Mouse (Mus musculus) G1E (cell line): ENCODE measurements around the gene Ccdc40.

Experiments
- CTCF ChIP-seq: IDR thresholded peaks from 2 replicates; pipeline ENCODE4 v1.5.1; 2012; ENCODE audit warnings: low read depth, low read length, inconsistent platforms, mixed read lengths
- GATA1 ChIP-seq: IDR thresholded peaks from 2 replicates; pipeline ENCODE4 v1.6.1; 2012; ENCODE audit warnings: borderline replicate concordance, low read length, inconsistent platforms, mixed read lengths

GRCm38 (mm10) chr11:119207986-119208385 is 20.4 kb upstream of the Ccdc40 start:
- TF ChIP-seq CTCF: no peak
- TF ChIP-seq GATA1: no peak
